Mouse (Mus musculus): ENCODE measurements around the gene Fkbp11.
"Not testable (repeated sequence)": the region's sequence is repeated elsewhere in the genome, so short reads cannot be mapped to it uniquely, and the experiment has no call there.

- TF ChIP-seq POLR2A (IDR thresholded peaks at IDR 0.05; ENCODE audit: borderline replicate concordance, extremely low read depth, insufficient read depth, insufficient read length, poor library complexity, severe bottlenecking); CTCF (IDR thresholded peaks at IDR 0.05; ENCODE audit: borderline replicate concordance, extremely low read depth, insufficient read depth, insufficient read length): not testable (repeated sequence)
Observed at GRCm38 (mm10) chr15:98743863-98744262, 15.9 kb upstream of the Fkbp11 start.

Data from brain, embryonic 14.5 days (tissue).